Mouse (Mus musculus) erythroblast, embryonic 14.5 days (primary cell): ENCODE measurements around the gene P4ha2. TPM values are rescaled to one million over a fixed set of nuclear protein-coding genes. Genes with fewer than 3 reads are reported as not detected.

Source experiments
- H3K27me3 ChIP-seq: 2 replicates; pipeline ENCODE4 v1.6.1; 2012; ENCODE audit warnings: inconsistent platforms; ENCODE audit not compliant: control insufficient read depth
- H3K36me3 ChIP-seq: 2 replicates; pipeline ENCODE4 v1.6.1; 2012; ENCODE audit warnings: mild to moderate bottlenecking, inconsistent platforms; ENCODE audit not compliant: control insufficient read depth
- H3K4me1 ChIP-seq: 2 replicates; pipeline ENCODE4 v1.6.1; 2012; ENCODE audit warnings: inconsistent platforms; ENCODE audit not compliant: control insufficient read depth
- H3K4me3 ChIP-seq: replicated peaks from 2 replicates; pipeline ENCODE3; 2012; ENCODE audit warnings: moderate library complexity, mild to moderate bottlenecking, inconsistent platforms
- H3K9me3 ChIP-seq: 2 replicates; pipeline ENCODE4 v1.6.1; 2012; ENCODE audit warnings: low read length, inconsistent platforms, mixed read lengths; ENCODE audit not compliant: control insufficient read depth
- GATA1 ChIP-seq: IDR thresholded peaks from 2 replicates; pipeline ENCODE4 v1.6.1; 2012; ENCODE audit warnings: low read length, inconsistent platforms, mixed read lengths
- TAL1 ChIP-seq: IDR thresholded peaks from 3 replicates; pipeline ENCODE4 v1.6.1; 2012; ENCODE audit warnings: low read length, inconsistent platforms, mixed read lengths
- polyA plus RNA-seq: library from polyadenylated mRNA; stranded (reverse); fragments of >175 nt; gene quantifications from 2 replicates; pipeline ENCODE4 v1.2.3, GENCODE M21; 2012

The P4ha2 gene
- polyA plus RNA-seq, 1 experiment: not detected

- H3K36me3 ChIP-seq: no peaks in the 10 kb centered on the region
- H3K4me3 ChIP-seq: no peak overlapping the region
- 0 out of 2 replicates have a peak, but pooled peaks cover under 1% of the 10 kb centered on the region for H3K27me3 ChIP-seq
- no peaks in the 10 kb centered on the region; the same call in 1 of the 2 replicates for H3K4me1 ChIP-seq
- TF ChIP-seq TAL1 (no peak), GATA1 (no peak)
- no peaks in the 10 kb centered on the region for H3K9me3 ChIP-seq
These were observed 40.4 kb upstream of the P4ha2 start for GRCm38 (mm10) chr11:54059526-54059925.

DNA sequence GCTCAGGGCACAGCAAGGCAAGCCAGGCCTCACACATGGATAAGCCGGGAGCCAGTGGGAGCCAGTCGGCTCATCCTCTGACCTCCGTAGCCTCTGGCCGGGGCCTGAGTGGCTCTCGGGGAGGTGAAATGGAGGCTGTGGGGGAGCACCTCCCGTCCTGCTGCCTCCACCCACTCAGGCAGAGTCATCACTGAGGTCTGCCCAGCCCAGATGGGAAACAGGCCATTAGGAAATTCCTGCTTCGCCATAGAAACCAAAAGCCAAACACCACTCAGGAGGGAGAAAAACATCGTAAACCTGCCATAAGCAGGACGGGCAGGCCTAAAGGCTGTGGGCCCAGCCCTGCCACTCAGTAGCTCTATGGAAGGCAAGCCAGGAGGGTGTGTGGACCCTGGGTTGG lies 39.6 kb upstream of the P4ha2 start:
- Histone ChIP-seq H3K9me3 (no peaks in the 10 kb centered on the region), H3K4me3 (no peak overlapping the region), H3K36me3 (no peaks in the 10 kb centered on the region), H3K27me3 (0 out of 2 replicates have a peak, but pooled peaks cover 2% of the 10 kb centered on the region), H3K4me1 (no peaks in the 10 kb centered on the region; the same call in 1 of the 2 replicates)
- TF ChIP-seq GATA1 (no peak), TAL1 (no peak)

DNA sequence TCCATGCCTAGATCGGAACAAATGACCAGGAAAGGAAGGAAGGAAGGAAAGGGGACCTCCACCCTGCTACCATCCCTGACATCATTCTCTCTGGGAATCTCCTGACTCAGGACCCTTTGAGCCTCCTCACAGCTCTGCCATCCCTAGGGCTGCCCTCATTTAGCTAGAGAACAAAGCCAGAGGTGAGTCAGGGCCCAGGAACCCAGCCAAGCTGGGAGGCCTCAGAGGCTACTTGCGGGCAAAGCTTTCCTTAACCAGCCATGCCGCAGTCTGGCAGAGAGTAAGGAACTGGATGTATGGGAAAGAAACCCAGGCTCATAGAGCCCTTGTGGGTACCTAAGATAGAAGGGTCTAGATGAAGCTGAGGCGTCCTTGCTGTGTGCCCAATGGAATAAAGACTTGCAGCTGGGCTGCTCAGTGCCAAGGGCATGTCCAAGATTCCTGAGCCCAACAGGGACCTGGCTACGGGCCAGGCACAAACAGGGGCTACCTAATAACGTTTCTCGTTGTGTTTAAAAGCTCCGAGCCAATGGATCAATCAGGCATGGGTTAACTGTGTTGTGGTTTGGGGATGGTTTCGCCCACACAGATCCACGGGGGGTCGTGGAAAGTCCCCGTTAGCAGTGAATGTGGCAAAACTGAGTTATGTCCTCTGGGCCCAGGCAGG lies 37.7 kb upstream of the P4ha2 start:
- Histone ChIP-seq H3K9me3 (no peaks in the 10 kb centered on the region), H3K4me1 (no peaks in the 10 kb centered on the region; the same call in 1 of the 2 replicates), H3K36me3 (no peaks in the 10 kb centered on the region), H3K4me3 (no peak overlapping the region), H3K27me3 (peaks cover 16% of the 10 kb centered on the region)
- TF ChIP-seq GATA1: no peak
- no peak for TF ChIP-seq TAL1

DNA sequence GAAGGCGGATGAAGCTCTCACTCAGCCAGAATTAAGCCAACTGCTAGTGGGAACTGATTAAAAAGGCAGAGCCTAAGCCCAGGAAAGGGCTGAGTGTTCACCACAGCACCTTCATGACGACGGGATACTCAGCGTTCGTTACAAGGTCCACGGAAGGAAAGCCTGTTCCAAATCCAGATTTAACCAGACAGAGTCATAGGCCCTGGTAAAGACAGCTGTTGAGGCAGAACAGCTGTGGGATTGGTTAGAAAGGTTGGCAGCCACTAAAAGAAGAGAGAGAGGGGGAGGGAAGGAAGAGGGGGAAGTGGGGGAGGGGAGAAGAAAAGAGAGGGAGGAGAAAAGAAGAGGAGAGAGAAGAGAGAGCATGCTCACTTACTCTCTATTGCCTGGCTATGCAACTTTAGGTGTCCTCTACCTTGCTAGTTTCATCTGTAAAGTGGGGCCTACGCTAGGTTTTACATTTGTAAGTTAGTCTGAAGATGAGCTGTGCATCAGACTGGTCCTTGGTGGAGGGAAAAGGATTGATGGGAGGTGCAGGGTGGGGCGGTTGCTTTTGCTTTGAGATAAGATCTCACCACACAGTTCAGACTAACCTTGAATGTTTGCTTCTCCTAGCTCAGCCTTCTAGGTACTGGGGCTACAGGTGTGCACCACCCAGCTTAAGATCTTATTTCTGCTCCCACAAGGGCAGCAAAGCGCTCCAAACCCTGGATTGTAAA lies 37.0 kb upstream of the P4ha2 start:
- Histone ChIP-seq H3K4me3 (no peak overlapping the region), H3K27me3 (peaks cover 23% of the 10 kb centered on the region), H3K4me1 (no peaks in the 10 kb centered on the region; the same call in 1 of the 2 replicates), H3K36me3 (no peaks in the 10 kb centered on the region), H3K9me3 (no peaks in the 10 kb centered on the region)
- TF ChIP-seq TAL1: no peak
- TF ChIP-seq GATA1: no peak

GRCm38 (mm10) chr11:54063472-54063775 lies 36.5 kb upstream of the P4ha2 start:
- Histone ChIP-seq H3K9me3 (no peaks in the 10 kb centered on the region), H3K27me3 (peaks cover 28% of the 10 kb centered on the region), H3K4me1 (no peaks in the 10 kb centered on the region; the same call in 1 of the 2 replicates), H3K4me3 (no peak overlapping the region), H3K36me3 (no peaks in the 10 kb centered on the region)
- TF ChIP-seq TAL1 (no peak), GATA1 (no peak)

- Histone ChIP-seq H3K36me3 (no peaks in the 10 kb centered on the region), H3K27me3 (peaks cover 39% of the 10 kb centered on the region), H3K4me1 (no peaks in the 10 kb centered on the region; the same call in 1 of the 2 replicates), H3K4me3 (no peak overlapping the region), H3K9me3 (no peaks in the 10 kb centered on the region)
- TF ChIP-seq TAL1 (no peak), GATA1 (no peak)
These were observed 35.4 kb upstream of the P4ha2 start for GRCm38 (mm10) chr11:54064412-54064978.

DNA sequence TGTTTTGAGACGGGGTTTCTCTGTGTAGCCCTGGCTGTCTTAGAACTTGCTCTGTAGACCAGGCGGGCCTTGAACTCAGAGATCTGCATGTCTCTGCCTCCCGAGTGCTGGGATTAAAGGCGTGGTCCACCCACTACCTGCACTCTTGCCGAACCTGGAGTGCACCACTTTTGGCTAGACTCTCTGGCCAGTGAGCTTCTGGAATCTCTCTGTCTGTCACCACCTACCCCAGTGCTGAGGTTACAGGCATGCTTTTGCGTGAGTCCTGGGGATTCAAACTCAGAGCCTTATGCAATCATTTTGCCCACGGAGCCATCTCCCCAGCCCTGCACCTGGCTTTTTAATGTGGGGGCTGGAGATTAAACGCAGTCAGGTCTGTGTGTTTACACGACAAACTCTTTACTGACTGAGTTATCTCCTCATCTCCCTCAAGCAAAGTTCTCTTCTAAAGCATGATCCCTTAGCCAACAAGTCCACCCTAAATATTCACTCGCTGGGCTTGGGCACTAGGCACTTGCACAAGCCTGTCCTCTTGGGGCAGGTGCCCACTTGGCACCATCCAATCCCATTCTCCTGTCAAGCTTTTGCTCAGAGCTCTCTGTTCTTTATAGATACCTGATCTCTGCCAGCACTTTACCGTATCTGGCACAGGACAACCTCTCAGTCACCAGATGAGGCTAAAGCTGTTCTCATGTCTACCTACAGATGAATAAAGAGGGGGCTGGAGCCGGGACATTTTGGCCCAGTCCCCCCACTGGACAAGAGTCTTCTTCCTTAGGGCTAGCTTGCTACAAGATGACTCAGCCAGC lies 34.6 kb upstream of the P4ha2 start:
- H3K36me3 ChIP-seq: no peaks in the 10 kb centered on the region
- H3K4me1 ChIP-seq: no peaks in the 10 kb centered on the region; the same call in 1 of the 2 replicates
- H3K27me3 ChIP-seq: peaks cover 47% of the 10 kb centered on the region
- no peaks in the 10 kb centered on the region for H3K9me3 ChIP-seq
- TF ChIP-seq GATA1 (no peak), TAL1 (no peak)
- no peak overlapping the region for H3K4me3 ChIP-seq

- no peak overlapping the region for H3K4me3 ChIP-seq
- no peak for TF ChIP-seq TAL1
- no peak for TF ChIP-seq GATA1
- no peaks in the 10 kb centered on the region for H3K36me3 ChIP-seq
- peaks cover 52% of the 10 kb centered on the region for H3K27me3 ChIP-seq
- no peaks in the 10 kb centered on the region; the same call in 1 of the 2 replicates for H3K4me1 ChIP-seq
- no peaks in the 10 kb centered on the region for H3K9me3 ChIP-seq
These were observed 34.0 kb upstream of the P4ha2 start for GRCm38 (mm10) chr11:54065915-54066178.

- Histone ChIP-seq H3K4me3 (no peak overlapping the region), H3K27me3 (peaks cover 56% of the 10 kb centered on the region), H3K36me3 (no peaks in the 10 kb centered on the region), H3K4me1 (no peaks in the 10 kb centered on the region; the same call in 1 of the 2 replicates), H3K9me3 (no peaks in the 10 kb centered on the region)
- TF ChIP-seq GATA1 (no peak), TAL1 (no peak)
These were observed 33.5 kb upstream of the P4ha2 start for GRCm38 (mm10) chr11:54066400-54066799.
